Mouse (Mus musculus) heart, postnatal 14 days (tissue): ENCODE results near the gene Lonp2. TPM values are rescaled to one million over a fixed set of nuclear protein-coding genes. Genes with fewer than 3 reads are reported as not detected.

ENCODE experiments used
- microRNA-seq, 2 experiments: library from miRNA; unstranded; fragments of <30 nt; microRNA quantifications; one replicate each; pipeline ENCODE4 v1.2.0; 2021 to 2022
- total RNA-seq, 2 experiments: library from RNA; stranded (reverse); gene quantifications; 2 replicates each; pipeline ENCODE4 v1.2.3; 2021

Lonp2 gene
- total RNA-seq, 2 experiments from 2014 or later, result 60.2 to 62.4 TPM

Small RNA genes within 50 kb of the gene (microRNA-seq; reads per million reads assigned to microRNA genes)
- 0 reads per million in 2 experiments for gene Gm44348

Other genes starting within 250 kb of the Lonp2 start
- under 1 TPM in 1 of 2 experiments, not detected in 1; 0.10 TPM for gene Abcc12, start 43.4 kb upstream of the Lonp2 start, total RNA-seq
- 1 to 10 TPM; 2.8 to 3.0 TPM for gene Gm10638, start 121.7 kb downstream of the Lonp2 start, total RNA-seq
- gene Siah1a, start 121.9 kb downstream of the Lonp2 start, total RNA-seq, result 10 to 100 TPM; 16.8 to 19.1 TPM